Mouse (Mus musculus): ENCODE measurements around the gene Dmgdh.

DNA sequence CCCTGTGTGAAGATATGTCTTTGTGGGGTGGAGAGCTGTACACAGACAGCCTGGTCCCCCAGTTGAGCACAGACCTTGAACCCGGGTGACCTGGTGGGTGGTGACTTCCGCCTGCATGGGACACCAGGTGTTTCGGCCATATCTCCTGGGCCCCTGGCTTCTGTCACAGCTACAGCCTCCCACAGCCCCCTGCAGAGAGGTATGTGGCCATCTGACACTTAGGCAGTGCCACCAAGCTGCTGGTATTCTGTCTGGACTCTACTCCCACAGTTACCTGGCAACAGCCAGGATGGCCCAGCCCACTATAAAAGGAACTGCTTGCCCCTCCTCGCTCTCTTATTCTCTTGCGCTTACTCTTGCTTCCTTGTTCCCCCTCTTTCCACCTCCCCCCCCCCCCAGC, 16.3 kb upstream of the Dmgdh start:
- TF ChIP-seq CTCF (IDR thresholded peaks at IDR 0.05; ENCODE audit: low read depth) (no peak), EP300 (optimal IDR thresholded peaks at IDR 0.05) (no peak)
